Mouse (Mus musculus) embryonic facial prominence, embryonic 14.5 days (tissue): ENCODE measurements around the gene Taf3. TPM values are rescaled to one million over a fixed set of nuclear protein-coding genes. Genes with fewer than 3 reads are reported as not detected.

Experiments
- ATAC-seq: fragments of 200-750 bp; cut with Nextera tagmentation; 2 replicates; pipeline ENCODE4 v1.8.0; 2017; ENCODE audit warnings: low read depth, moderate number of reproducible peaks, moderate TSS enrichment
- DNase-seq: peaks from one replicate; pipeline ENCODE4 v3.0.0-alpha.2; 2015; ENCODE audit warnings: low spot score
- H3K27ac ChIP-seq: fragments of 300-500 bp; sonication (generic); replicated peaks from 2 replicates; pipeline ENCODE4 v1.5.1; 2014; ENCODE audit warnings: low read depth, mild to moderate bottlenecking, low read length, moderate library complexity
- H3K27me3 ChIP-seq: fragments of 300-500 bp; sonication (generic); replicated peaks from 2 replicates; pipeline ENCODE4 v1.6.1; 2014; ENCODE audit warnings: low read length; ENCODE audit not compliant: control insufficient read depth, insufficient read depth
- H3K36me3 ChIP-seq: fragments of 300-500 bp; sonication (generic); 2 replicates; pipeline ENCODE4 v1.6.1; 2014; ENCODE audit warnings: low read length, mixed read lengths; ENCODE audit not compliant: control insufficient read depth, insufficient read depth
- H3K4me1 ChIP-seq: fragments of 300-500 bp; sonication (generic); 2 replicates; pipeline ENCODE4 v1.6.1; 2014; ENCODE audit warnings: antibody characterized with exemption, low read length; ENCODE audit not compliant: control insufficient read depth, insufficient read depth
- H3K4me2 ChIP-seq: fragments of 300-500 bp; sonication (generic); 2 replicates; pipeline ENCODE4 v1.6.1; 2014; ENCODE audit warnings: low read depth, mild to moderate bottlenecking, low read length, moderate library complexity, mixed read lengths
- H3K4me3 ChIP-seq: fragments of 300-500 bp; sonication (generic); 2 replicates; pipeline ENCODE4 v1.5.1; 2014; ENCODE audit warnings: low read depth, mild to moderate bottlenecking, low read length
- H3K9ac ChIP-seq: fragments of 300-500 bp; sonication (generic); 2 replicates; pipeline ENCODE4 v1.6.1; 2014; ENCODE audit warnings: low read depth, mild to moderate bottlenecking, low read length, moderate library complexity, mixed read lengths
- H3K9me3 ChIP-seq: fragments of 300-500 bp; sonication (generic); 2 replicates; pipeline ENCODE4 v1.6.1; 2016; ENCODE audit warnings: low read length; ENCODE audit not compliant: control insufficient read depth
- WGBS: fragments of 180-500 bp; shearing (Covaris S2); extraction: QIAGEN DNeasy Blood & Tissue Kit; methylation state at CpG from one replicate; pipeline ENCODE4 v1.1.7; 2014; 5-methylcytosine and 5-hydroxymethylcytosine counted together
- polyA plus RNA-seq: library from polyadenylated mRNA; unstranded; fragments of >200 nt; fragmentation: Nextera tagmentation; extraction: Ambion mirVana; gene quantifications from 2 replicates; pipeline ENCODE4 v1.2.1, GENCODE M21; 2014

Gene Taf3
- polyA plus RNA-seq, 1 experiment from 2014 or later, result 10.9 TPM

DNA sequence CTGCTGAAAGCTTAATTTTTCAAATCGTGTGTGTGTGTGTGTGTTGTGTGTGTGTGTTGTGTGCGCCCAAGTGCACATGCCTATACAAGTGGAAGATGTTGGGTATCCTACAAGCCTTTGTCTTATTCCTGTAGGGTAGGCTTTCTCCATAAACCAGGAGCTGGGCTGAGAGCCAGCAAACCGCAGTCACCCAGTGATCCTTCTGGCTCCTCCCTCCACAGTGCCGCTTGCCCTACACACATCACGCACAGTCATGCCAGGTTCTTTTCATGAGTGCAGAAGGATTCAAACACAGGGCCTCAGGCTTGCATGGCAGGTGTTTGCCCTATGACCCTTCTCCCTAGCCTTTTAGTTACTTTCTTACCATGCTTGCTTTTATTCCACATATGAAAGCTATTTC is 45.0 kb downstream of the Taf3 start:
- H3K27ac ChIP-seq, result no peak overlapping the region
- H3K36me3 ChIP-seq, result no peaks in the 10 kb centered on the region
- H3K4me1 ChIP-seq, result peaks cover 4% of the 10 kb centered on the region
- peak; percentile 36 for DNase-seq
- H3K4me3 ChIP-seq, result no peak overlapping the region
- WGBS, result 74% methylated on average over 5 of the region's 5 CpGs
- H3K4me2 ChIP-seq, result no peak overlapping the region
- H3K27me3 ChIP-seq, result no peaks in the 10 kb centered on the region
- no peak overlapping the region for H3K9ac ChIP-seq
- H3K9me3 ChIP-seq, result no peaks in the 10 kb centered on the region
- ATAC-seq, result peak; percentile 47; the same call in 1 of the 2 replicates

DNA sequence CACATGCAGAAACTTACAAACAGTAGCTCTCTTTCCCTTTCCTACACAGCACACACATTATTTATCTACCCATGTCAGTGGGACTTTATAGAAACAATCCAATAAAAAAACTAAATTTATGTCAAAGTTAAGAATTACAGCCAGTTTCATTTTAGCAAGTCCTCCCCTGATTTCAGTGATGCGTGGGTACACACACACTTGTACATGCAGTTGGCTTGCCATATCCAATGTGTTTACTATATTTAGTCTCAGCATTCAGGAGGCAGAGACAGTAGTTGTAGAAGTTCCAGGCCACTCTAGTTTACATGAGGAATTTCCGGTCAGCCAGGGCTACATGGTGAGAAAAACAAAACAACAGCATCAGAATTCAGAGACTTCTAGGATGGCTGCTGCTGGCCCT is 46.8 kb downstream of the Taf3 start:
- H3K4me3 ChIP-seq, result no peak overlapping the region
- no peaks in the 10 kb centered on the region for H3K27me3 ChIP-seq
- no peak overlapping the region for H3K4me2 ChIP-seq
- H3K9ac ChIP-seq, result no peak overlapping the region
- no peaks in the 10 kb centered on the region for H3K36me3 ChIP-seq
- H3K4me1 ChIP-seq, result no peaks in the 10 kb centered on the region
- no peak overlapping the region for H3K27ac ChIP-seq
- whole genome bisulfite sequencing, result 75% methylated on average over 2 of the region's 2 CpGs
- no peak for ATAC-seq
- H3K9me3 ChIP-seq, result no peaks in the 10 kb centered on the region
- no peak for DNase-seq

DNA sequence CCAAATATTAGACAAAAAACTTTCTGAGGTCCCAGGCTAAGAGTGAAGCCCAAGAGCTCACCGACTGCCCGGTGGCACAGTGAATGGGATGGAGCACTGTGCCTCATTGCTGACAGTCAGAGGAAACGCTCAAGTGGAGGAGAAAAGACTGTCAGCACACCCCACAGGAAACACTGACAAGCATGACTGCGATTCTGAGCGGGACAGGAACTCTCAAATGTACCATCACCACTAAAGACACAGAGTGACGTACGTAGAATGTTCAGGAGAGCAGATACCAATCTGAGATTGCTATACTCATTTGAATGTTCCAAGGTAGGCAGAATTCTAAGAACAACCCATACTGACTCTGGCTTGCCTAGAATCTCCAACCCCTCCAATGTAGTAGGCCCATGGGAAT is 50.9 kb downstream of the Taf3 start:
- Histone ChIP-seq H3K27me3 (no peaks in the 10 kb centered on the region), H3K4me2 (no peak overlapping the region), H3K4me1 (no peaks in the 10 kb centered on the region), H3K36me3 (no peaks in the 10 kb centered on the region), H3K27ac (no peak overlapping the region), H3K9me3 (no peaks in the 10 kb centered on the region), H3K9ac (no peak overlapping the region), H3K4me3 (no peak overlapping the region)
- no peak for DNase-seq
- WGBS, result 82% methylated on average over 7 of the region's 7 CpGs
- no peak for ATAC-seq

DNA sequence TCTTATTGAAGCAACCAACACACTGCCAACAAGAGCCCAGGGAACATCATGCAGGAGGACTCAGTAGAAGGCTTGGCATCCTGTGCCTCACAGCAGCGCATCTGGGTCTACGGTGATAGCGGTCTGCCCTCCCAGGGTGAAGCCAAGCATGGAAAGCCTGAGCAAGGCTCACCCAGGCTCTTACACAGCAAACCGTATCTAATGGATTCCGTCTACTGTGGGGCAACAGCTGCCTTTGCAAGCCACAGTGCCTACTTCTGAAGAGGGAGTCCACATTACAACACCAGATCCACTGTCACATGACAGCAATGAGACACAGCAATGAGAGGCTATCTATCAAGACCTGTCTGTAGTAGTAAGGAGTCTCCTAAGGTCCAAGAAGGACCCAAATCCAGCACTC is 52.3 kb downstream of the Taf3 start:
- no peak overlapping the region for H3K4me3 ChIP-seq
- H3K4me1 ChIP-seq, result no peaks in the 10 kb centered on the region
- H3K36me3 ChIP-seq, result no peaks in the 10 kb centered on the region
- 53% methylated on average over 5 of the region's 5 CpGs for whole genome bisulfite sequencing
- H3K9me3 ChIP-seq, result no peaks in the 10 kb centered on the region
- H3K4me2 ChIP-seq, result no peak overlapping the region
- ATAC-seq, result peak; percentile 74
- no peak overlapping the region for H3K9ac ChIP-seq
- H3K27ac ChIP-seq, result no peak overlapping the region
- peak; percentile 64 for DNase-seq
- no peaks in the 10 kb centered on the region for H3K27me3 ChIP-seq

DNA sequence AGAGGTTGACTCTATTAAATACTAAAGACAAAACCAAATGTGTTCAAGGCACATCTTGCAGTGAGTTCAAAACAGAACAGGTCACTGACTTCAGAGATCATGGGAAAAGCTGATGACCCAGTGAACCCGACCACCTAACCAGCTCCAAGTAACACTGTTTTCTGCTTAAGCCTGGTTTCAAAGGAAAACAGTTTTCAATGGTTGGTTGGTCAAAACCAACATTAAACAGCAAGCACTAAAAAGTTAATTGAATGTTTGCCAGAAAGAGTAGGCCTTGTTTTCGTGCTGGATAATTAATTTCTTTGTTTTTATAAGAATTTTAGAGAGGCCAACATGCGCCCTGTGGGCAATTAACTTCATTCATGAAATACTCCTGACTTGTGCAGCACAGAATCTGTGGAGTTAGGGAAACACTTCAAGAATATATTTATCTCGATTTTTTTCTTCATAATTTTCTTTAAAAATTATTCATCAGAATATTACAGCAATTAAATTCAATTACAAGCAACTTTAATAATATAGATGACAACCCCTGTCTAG is 57.6 kb downstream of the Taf3 start:
- H3K4me2 ChIP-seq, result no peak overlapping the region
- WGBS, result 35% methylated on average over 4 of the region's 4 CpGs
- no peak for ATAC-seq
- no peaks in the 10 kb centered on the region for H3K9me3 ChIP-seq
- H3K9ac ChIP-seq, result no peak overlapping the region
- H3K36me3 ChIP-seq, result no peaks in the 10 kb centered on the region
- no peaks in the 10 kb centered on the region for H3K27me3 ChIP-seq
- no peaks in the 10 kb centered on the region for H3K4me1 ChIP-seq
- no peak overlapping the region for H3K27ac ChIP-seq
- no peak overlapping the region for H3K4me3 ChIP-seq
- DNase-seq, result no peak

DNA sequence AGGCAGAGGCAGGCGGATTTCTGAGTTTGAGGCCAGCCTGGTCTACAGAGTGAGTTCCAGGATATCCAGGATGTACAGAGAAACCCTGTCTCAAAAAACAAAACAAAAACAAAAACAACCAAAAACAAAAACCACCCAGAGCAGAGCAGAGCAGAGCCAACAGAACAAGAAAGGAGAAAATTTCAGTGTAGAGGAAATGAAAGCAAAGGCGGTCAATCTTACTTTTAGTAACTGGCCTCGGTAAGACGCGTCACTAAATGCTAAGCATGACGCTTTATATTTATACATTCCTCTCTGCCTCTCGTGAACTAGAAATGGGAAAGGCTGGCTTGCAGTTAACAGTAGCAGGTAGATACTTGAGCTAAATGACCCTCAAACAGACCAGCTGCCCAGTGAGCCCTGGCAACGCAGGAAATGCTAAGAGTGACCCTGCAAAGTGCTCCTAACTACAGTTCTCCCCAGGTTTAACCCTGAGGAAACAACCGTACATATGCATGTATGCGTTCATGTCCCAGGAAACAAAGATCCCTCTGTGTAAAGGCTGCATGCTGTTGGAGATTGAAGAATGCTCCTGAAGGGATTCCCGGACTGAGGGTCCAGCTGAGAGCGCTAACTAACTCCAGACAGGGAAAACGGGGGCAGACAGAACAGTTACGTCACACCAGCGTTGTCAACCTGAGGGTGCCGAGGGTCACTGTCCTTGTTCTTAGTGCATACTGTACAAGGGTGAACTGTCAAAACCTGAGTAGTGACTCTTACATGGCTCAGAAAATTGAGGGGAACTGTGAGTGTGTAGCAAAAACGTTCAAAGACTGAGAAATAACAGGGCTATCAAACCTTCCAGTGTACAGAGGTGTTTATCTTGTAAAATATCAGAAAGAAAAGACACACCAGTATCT is 58.5 kb downstream of the Taf3 start:
- DNase-seq (no peak), ATAC-seq (no peak)
- H3K27ac ChIP-seq, result no peak overlapping the region; the same call in 1 of the 2 replicates
- H3K9me3 ChIP-seq, result no peaks in the 10 kb centered on the region
- H3K4me1 ChIP-seq, result no peaks in the 10 kb centered on the region
- no peaks in the 10 kb centered on the region for H3K36me3 ChIP-seq
- H3K4me3 ChIP-seq, result no peak overlapping the region
- H3K27me3 ChIP-seq, result no peaks in the 10 kb centered on the region
- H3K9ac ChIP-seq, result no peak overlapping the region
- H3K4me2 ChIP-seq, result 0 out of 2 replicates have a peak overlapping the region, but pooled peaks have one; percentile 20
- 47% methylated on average over 17 of the region's 17 CpGs for WGBS

DNA sequence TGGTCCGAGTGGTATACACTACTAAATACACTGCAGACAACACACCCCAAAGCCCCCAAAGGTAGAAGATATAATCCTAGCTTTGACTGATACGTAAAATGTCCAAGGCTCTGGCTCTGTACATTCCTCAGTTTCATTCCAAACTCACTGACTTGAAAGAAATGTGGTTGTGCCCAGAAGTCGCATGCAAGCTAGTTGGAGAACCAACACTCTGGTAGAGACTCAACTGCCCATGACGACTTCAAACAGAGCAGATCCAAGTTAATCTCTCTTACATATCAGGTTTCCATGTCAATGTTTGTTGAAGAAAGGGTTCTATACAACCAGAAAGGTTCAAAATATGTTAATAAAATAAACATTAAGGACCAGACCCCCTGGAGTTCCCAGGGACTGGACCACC is 60.1 kb downstream of the Taf3 start:
- WGBS, result 74% methylated on average over 4 of the region's 4 CpGs
- no peak for DNase-seq
- Histone ChIP-seq H3K9me3 (no peaks in the 10 kb centered on the region), H3K27ac (no peak overlapping the region), H3K27me3 (no peaks in the 10 kb centered on the region), H3K36me3 (no peaks in the 10 kb centered on the region), H3K9ac (no peak overlapping the region), H3K4me3 (no peak overlapping the region), H3K4me2 (no peak overlapping the region), H3K4me1 (0 out of 2 replicates have a peak, but pooled peaks cover 2% of the 10 kb centered on the region)
- ATAC-seq, result no peak

DNA sequence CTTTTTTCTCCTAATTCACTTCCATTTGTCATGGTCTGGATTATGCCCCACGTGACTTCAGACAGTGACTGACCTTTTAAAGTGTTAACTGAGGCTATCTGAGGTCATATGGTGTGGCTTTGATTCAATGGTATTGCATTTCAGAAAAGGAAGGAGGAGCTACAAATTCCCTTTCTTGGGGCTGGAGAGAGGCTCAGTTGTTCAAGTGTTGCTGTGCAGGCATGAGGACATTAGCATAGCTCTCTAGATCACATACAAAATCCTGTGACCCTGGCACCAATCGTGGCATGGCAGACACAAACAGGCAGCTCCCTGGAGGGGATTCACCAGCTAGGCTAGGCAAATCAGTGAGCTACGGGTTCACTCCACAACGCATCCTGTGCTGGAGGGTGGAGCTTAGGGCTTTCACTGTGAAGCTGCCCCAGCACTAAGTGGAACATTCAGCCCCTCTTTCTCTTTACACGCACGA is 62.4 kb downstream of the Taf3 start:
- Histone ChIP-seq H3K9ac (no peak overlapping the region), H3K4me3 (no peak overlapping the region), H3K4me1 (peaks cover 10% of the 10 kb centered on the region; the same call in 1 of the 2 replicates), H3K36me3 (no peaks in the 10 kb centered on the region), H3K27me3 (no peaks in the 10 kb centered on the region), H3K27ac (no peak overlapping the region), H3K4me2 (no peak overlapping the region), H3K9me3 (no peaks in the 10 kb centered on the region)
- 10% methylated on average over 6 of the region's 6 CpGs for WGBS
- no peak for ATAC-seq
- no peak for DNase-seq
